Mouse (Mus musculus) hindbrain, embryonic 11.5 days (tissue): ENCODE results near the gene Yap1. TPM values are rescaled to one million over a fixed set of nuclear protein-coding genes. Genes with fewer than 3 reads are reported as not detected.

Source experiments
- ATAC-seq: fragments of 200-750 bp; cut with Nextera tagmentation; 2 replicates; pipeline ENCODE4 v1.8.0; 2017; ENCODE audit warnings: mild to moderate bottlenecking, moderate TSS enrichment, moderate library complexity; ENCODE audit not compliant: low FRiP score
- DNase-seq: peaks from one replicate; pipeline ENCODE4 v3.0.0-alpha.2; 2015; ENCODE audit warnings: low spot score
- H3K27ac ChIP-seq: fragments of 300-500 bp; sonication (generic); 2 replicates; pipeline ENCODE4 v1.5.1; 2014; ENCODE audit warnings: mild to moderate bottlenecking, low read depth, low read length
- H3K27me3 ChIP-seq: fragments of 300-500 bp; sonication (generic); 2 replicates; pipeline ENCODE4 v1.6.1; 2014; ENCODE audit warnings: mild to moderate bottlenecking, low read length, moderate library complexity, mixed read lengths; ENCODE audit not compliant: control insufficient read depth, insufficient read depth
- H3K36me3 ChIP-seq: fragments of 300-500 bp; sonication (generic); 2 replicates; pipeline ENCODE4 v1.6.1; 2014; ENCODE audit warnings: mild to moderate bottlenecking, low read length, moderate library complexity, mixed read lengths; ENCODE audit not compliant: control insufficient read depth, insufficient read depth
- H3K4me1 ChIP-seq: fragments of 300-500 bp; sonication (generic); replicated peaks from 2 replicates; pipeline ENCODE4 v1.6.1; 2014; ENCODE audit warnings: low read length, mixed read lengths; ENCODE audit not compliant: control insufficient read depth, insufficient read depth
- H3K4me2 ChIP-seq: fragments of 300-500 bp; sonication (generic); replicated peaks from 2 replicates; pipeline ENCODE4 v1.6.1; 2014; ENCODE audit warnings: mild to moderate bottlenecking, low read depth, low read length
- H3K4me3 ChIP-seq: fragments of 300-500 bp; sonication (generic); 2 replicates; pipeline ENCODE4 v1.5.1; 2014; ENCODE audit warnings: low read depth, low read length
- H3K9ac ChIP-seq: fragments of 300-500 bp; sonication (generic); 2 replicates; pipeline ENCODE4 v1.6.1; 2014; ENCODE audit warnings: low read depth, low read length
- H3K9me3 ChIP-seq: fragments of 300-500 bp; sonication (generic); 2 replicates; pipeline ENCODE4 v1.6.1; 2016; ENCODE audit warnings: low read length; ENCODE audit not compliant: control insufficient read depth
- WGBS: fragments of 180-500 bp; shearing (Covaris S2); extraction: QIAGEN DNeasy Blood & Tissue Kit; methylation state at CpG from one replicate; pipeline ENCODE4 v1.1.7; 2014; 5-methylcytosine and 5-hydroxymethylcytosine counted together
- polyA plus RNA-seq: library from polyadenylated mRNA; unstranded; fragments of >200 nt; fragmentation: Nextera tagmentation; extraction: Ambion mirVana; gene quantifications from 2 replicates; pipeline ENCODE4 v1.2.1, GENCODE M21; 2014

Yap1 gene
- polyA plus RNA-seq, 1 experiment from 2014 or later: 28.5 TPM

GRCm38 (mm10) chr9:7914925-7915324 is 89.5 kb downstream of the Yap1 start:
- DNase-seq (no peak), ATAC-seq (peak; percentile 13)
- Histone ChIP-seq H3K9me3 (no peaks in the 10 kb centered on the region), H3K9ac (no peak overlapping the region), H3K4me2 (peak overlapping the region; percentile 36), H3K27ac (no peak overlapping the region), H3K4me1 (no peaks in the 10 kb centered on the region), H3K4me3 (no peak overlapping the region), H3K36me3 (no peaks in the 10 kb centered on the region), H3K27me3 (no peaks in the 10 kb centered on the region)
- WGBS: 54% methylated on average over 8 of the region's 8 CpGs

GRCm38 (mm10) chr9:7914487-7914886 is 89.9 kb downstream of the Yap1 start:
- H3K9me3 ChIP-seq: no peaks in the 10 kb centered on the region
- peak; percentile 88 for DNase-seq
- WGBS: 3% methylated on average over 11 of the region's 11 CpGs
- H3K36me3 ChIP-seq: no peaks in the 10 kb centered on the region
- no peak overlapping the region for H3K27ac ChIP-seq
- no peak overlapping the region for H3K9ac ChIP-seq
- peak overlapping the region; percentile 36 for H3K4me2 ChIP-seq
- peak; percentile 93 for ATAC-seq
- H3K4me3 ChIP-seq: peak overlapping the region; percentile 17; the same call in 1 of the 2 replicates
- H3K27me3 ChIP-seq: no peaks in the 10 kb centered on the region
- no peaks in the 10 kb centered on the region for H3K4me1 ChIP-seq

GRCm38 (mm10) chr9:7913953-7914352 is 90.4 kb downstream of the Yap1 start:
- ATAC-seq (peak; percentile 66), DNase-seq (peak; percentile 37)
- no peaks in the 10 kb centered on the region for H3K36me3 ChIP-seq
- no peaks in the 10 kb centered on the region for H3K27me3 ChIP-seq
- H3K9ac ChIP-seq: no peak overlapping the region
- no peak overlapping the region for H3K27ac ChIP-seq
- peak overlapping the region; percentile 17; the same call in 1 of the 2 replicates for H3K4me3 ChIP-seq
- WGBS: 49% methylated on average over 19 of the region's 19 CpGs
- no peaks in the 10 kb centered on the region for H3K4me1 ChIP-seq
- H3K4me2 ChIP-seq: peak overlapping the region; percentile 36
- H3K9me3 ChIP-seq: no peaks in the 10 kb centered on the region

GRCm38 (mm10) chr9:7907351-7907985 is 96.9 kb downstream of the Yap1 start:
- no peaks in the 10 kb centered on the region for H3K27me3 ChIP-seq
- no peak overlapping the region for H3K9ac ChIP-seq
- ATAC-seq (no peak), DNase-seq (no peak)
- 76% methylated on average over 2 of the region's 2 CpGs for WGBS
- H3K4me2 ChIP-seq: no peak overlapping the region
- no peaks in the 10 kb centered on the region for H3K4me1 ChIP-seq
- no peaks in the 10 kb centered on the region for H3K9me3 ChIP-seq
- H3K4me3 ChIP-seq: no peak overlapping the region
- H3K27ac ChIP-seq: no peak overlapping the region
- H3K36me3 ChIP-seq: no peaks in the 10 kb centered on the region

- WGBS: 93% methylated on average over 1 of the region's 1 CpGs
- DNase-seq (no peak), ATAC-seq (no peak)
- no peak overlapping the region for H3K4me3 ChIP-seq
- H3K4me1 ChIP-seq: no peaks in the 10 kb centered on the region
- no peaks in the 10 kb centered on the region for H3K9me3 ChIP-seq
- H3K9ac ChIP-seq: no peak overlapping the region
- no peaks in the 10 kb centered on the region for H3K27me3 ChIP-seq
- H3K4me2 ChIP-seq: no peak overlapping the region
- no peak overlapping the region for H3K27ac ChIP-seq
- H3K36me3 ChIP-seq: no peaks in the 10 kb centered on the region
Measured at GRCm38 (mm10) chr9:7906564-7906963, 97.8 kb downstream of the Yap1 start.

GRCm38 (mm10) chr9:7903825-7904224 is 100.6 kb downstream of the Yap1 start:
- 78% methylated on average over 5 of the region's 5 CpGs for WGBS
- H3K4me2 ChIP-seq: no peak overlapping the region
- no peak overlapping the region for H3K27ac ChIP-seq
- no peak overlapping the region for H3K4me3 ChIP-seq
- no peaks in the 10 kb centered on the region for H3K36me3 ChIP-seq
- ATAC-seq (no peak), DNase-seq (no peak)
- no peak overlapping the region for H3K9ac ChIP-seq
- H3K4me1 ChIP-seq: no peaks in the 10 kb centered on the region
- no peaks in the 10 kb centered on the region for H3K9me3 ChIP-seq
- no peaks in the 10 kb centered on the region for H3K27me3 ChIP-seq

GRCm38 (mm10) chr9:7903262-7903661 is 101.1 kb downstream of the Yap1 start:
- H3K9ac ChIP-seq: no peak overlapping the region
- H3K4me2 ChIP-seq: no peak overlapping the region
- H3K27me3 ChIP-seq: no peaks in the 10 kb centered on the region
- ATAC-seq: no peak
- DNase-seq: no peak
- H3K4me3 ChIP-seq: no peak overlapping the region
- no peak overlapping the region for H3K27ac ChIP-seq
- H3K36me3 ChIP-seq: no peaks in the 10 kb centered on the region
- 77% methylated on average over 2 of the region's 2 CpGs for WGBS
- no peaks in the 10 kb centered on the region for H3K4me1 ChIP-seq
- H3K9me3 ChIP-seq: no peaks in the 10 kb centered on the region

- H3K4me3 ChIP-seq: no peak overlapping the region
- H3K27me3 ChIP-seq: no peaks in the 10 kb centered on the region
- no peaks in the 10 kb centered on the region for H3K36me3 ChIP-seq
- no peak overlapping the region for H3K27ac ChIP-seq
- no peak overlapping the region for H3K4me2 ChIP-seq
- DNase-seq (peak; percentile 29), ATAC-seq (no peak)
- H3K9ac ChIP-seq: no peak overlapping the region
- no peaks in the 10 kb centered on the region for H3K4me1 ChIP-seq
- no peaks in the 10 kb centered on the region for H3K9me3 ChIP-seq
- 58% methylated on average over 7 of the region's 7 CpGs for WGBS
Measured at GRCm38 (mm10) chr9:7902311-7902710, 102.1 kb downstream of the Yap1 start.

GRCm38 (mm10) chr9:7900965-7901364 is 103.4 kb downstream of the Yap1 start:
- Histone ChIP-seq H3K9me3 (no peaks in the 10 kb centered on the region), H3K4me3 (no peak overlapping the region), H3K9ac (no peak overlapping the region), H3K27me3 (no peaks in the 10 kb centered on the region), H3K27ac (no peak overlapping the region), H3K36me3 (no peaks in the 10 kb centered on the region), H3K4me2 (no peak overlapping the region), H3K4me1 (no peaks in the 10 kb centered on the region)
- 96% methylated on average over 8 of the region's 8 CpGs for WGBS
- no peak for DNase-seq
- ATAC-seq: no peak
